Mouse (Mus musculus) adrenal gland, adult 18-20 months (tissue): ENCODE results near the gene Cdk17. TPM values are rescaled to one million over a fixed set of nuclear protein-coding genes. Genes with fewer than 3 reads are reported as not detected.

Source experiments
- DNase-seq, 2 experiments: peaks; one replicate each; pipeline ENCODE4 v3.0.0; 2021 to 2022; ENCODE audit warnings: low spot score in 2 of 2
- total RNA-seq, 2 experiments: library from RNA; stranded (reverse); gene quantifications; 1 replicate in 1 of 2; 2 replicates in 1 of 2; pipeline ENCODE4 v1.2.3; 2021

Gene Cdk17
- total RNA-seq, 2 experiments from 2014 or later, result 24.6 to 29.4 TPM

DNA sequence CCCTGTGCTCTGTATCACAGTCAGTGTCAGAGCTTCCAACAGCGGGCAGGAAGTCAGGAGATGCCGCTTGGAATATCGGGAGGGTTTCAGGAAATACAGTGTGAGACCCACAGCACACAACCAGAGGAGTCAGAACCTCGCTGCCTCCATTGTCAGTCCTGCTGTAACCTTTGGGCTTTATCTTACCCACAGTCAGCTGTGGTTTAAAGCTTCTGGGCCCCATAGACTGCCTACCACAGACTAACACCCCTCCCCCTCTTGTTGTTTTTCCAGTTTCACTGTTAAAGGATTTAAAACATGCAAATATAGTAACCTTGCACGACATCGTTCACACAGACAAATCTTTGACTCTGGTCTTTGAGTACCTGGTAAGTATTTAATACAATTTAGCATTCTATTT lies 65.1 kb downstream of the Cdk17 start:
- DNase-seq, result no peak

DNA sequence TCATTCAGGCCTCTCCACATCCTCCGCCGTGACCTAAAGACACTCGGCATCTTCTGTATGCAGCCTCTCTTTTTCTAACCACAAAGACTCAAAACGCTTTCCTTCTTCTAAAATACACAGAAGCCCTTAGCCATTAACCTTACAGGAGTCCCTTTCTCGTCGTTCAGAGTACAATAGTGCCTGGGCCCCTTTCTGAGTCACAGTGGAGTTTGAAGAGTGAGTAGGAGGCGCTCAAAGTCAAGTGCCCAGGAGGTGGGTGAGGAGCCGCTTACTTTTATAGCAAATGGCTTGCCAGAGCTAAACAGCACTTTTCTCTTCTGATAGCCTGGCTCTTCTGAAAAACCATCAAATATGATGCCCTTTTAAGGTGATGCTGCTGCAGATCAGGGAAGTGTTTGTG lies 67.2 kb downstream of the Cdk17 start:
- DNase-seq, result no peak

GRCm38 (mm10) chr10:93228401-93229007 lies 67.8 kb downstream of the Cdk17 start:
- no peak for DNase-seq

- DNase-seq, result no peak
Observed at GRCm38 (mm10) chr10:93231490-93231889, 70.8 kb downstream of the Cdk17 start.

GRCm38 (mm10) chr10:93231893-93232292 lies 71.2 kb downstream of the Cdk17 start:
- no peak for DNase-seq

DNA sequence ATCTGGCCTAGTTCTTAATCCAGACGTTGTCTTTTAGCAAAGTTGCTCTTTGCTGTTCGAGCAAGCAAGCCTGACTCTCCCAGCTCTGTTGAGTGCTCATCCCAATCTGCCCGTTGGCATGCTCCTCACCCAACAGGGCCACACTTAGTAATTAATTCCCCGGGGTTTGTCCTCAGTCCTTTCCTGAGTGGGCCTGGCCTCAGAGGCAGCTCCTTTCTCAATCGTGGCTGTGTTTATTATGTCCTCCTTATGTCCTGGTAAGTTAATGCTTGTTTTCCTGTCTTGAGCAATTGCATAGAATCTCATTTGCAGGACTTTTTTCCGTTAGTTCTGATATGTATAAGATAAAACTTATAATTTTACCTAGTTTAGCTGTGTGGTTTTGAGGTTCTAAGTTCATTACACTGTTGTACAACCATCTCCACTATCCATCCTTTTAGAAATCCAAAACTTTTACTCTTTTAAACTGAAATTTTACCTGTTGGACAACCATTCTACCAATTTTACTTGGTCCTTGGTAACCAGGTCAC lies 73.1 kb downstream of the Cdk17 start:
- DNase-seq, result no peak

- no peak for DNase-seq
Observed at GRCm38 (mm10) chr10:93234692-93235091, 74.0 kb downstream of the Cdk17 start.

- DNase-seq, result no peak
Observed at GRCm38 (mm10) chr10:93239201-93239806, 78.6 kb downstream of the Cdk17 start.

DNA sequence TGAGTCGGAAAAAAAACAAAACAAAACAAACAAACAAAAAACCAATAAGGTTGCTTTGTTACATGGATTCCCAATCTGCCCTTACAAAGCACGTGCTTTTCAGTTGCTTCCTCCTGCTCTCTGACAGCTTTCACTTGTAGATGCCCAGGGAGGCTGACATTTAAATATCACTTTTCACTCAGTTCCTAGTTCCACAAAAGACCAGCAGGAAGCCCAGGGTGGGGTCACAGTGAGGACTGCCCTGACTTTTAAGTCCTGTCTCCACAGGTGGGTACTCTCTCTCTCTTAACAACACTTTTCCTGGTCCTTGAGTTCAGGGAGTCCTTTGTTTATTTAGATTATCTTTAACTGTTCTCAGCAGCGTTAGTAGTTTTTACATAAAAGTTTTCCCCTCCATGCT lies 81.5 kb downstream of the Cdk17 start:
- no peak for DNase-seq

DNA sequence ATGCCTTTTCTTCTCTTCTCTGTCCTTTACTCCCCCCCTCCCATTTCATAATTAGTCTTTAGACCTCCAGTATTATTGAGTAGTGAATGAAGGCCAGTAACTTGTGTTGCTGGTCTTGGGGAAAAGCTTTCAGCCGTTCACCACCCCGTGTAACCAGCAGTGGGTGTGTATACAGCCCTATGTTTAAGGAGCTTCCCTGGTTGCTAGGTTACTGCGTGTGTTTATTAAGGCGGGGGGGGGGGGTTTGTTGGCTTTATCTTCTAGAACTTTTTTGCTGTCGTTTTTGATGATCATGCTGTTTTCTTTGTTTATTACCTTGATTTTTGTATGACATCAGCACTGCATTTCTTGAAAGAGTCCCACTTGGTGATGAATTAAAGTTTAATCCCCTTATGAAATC lies 82.2 kb downstream of the Cdk17 start:
- no peak for DNase-seq

- DNase-seq, result no peak
Observed at GRCm38 (mm10) chr10:93244209-93244705, 83.6 kb downstream of the Cdk17 start.

GRCm38 (mm10) chr10:93246185-93246920 lies 85.7 kb downstream of the Cdk17 start:
- DNase-seq, result no peak

DNA sequence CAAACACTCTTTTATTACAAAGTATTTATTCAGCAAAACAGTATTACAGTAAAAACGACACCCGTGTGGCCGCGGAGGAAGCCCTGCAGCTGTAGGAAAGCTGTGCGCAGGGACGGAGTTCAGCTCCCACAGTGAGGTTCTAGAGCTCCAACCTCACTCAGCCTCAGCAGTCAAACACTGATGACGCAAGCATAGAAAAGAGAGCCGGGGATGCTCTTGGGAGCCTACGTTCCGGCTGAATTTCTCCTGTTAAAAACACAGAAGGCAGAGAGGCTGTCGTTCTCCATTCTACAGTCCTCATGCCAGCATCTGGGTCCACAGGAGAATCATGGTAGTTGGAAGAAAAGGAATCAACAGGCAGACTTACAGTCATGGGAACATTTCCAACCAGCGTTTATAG lies 86.7 kb downstream of the Cdk17 start:
- no peak for DNase-seq

DNA sequence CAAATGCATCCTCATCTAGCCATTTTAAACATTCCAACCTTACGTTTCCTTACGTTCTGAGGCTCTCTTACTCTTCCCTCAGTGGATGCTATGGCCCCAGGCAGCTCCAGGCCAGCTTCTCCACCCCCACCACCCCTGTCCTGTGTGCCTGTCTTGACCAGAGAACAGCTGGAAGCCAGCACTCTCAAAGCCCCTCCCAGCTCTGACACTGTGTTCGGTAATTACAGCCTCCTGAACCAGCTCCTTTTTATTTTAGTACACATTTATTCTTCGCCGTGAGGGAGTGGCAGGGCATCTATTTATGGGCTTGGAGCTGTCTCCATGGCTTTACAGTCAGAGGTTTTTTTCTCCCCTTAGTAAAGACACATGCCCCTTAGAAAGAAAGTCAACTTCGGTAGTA lies 87.2 kb downstream of the Cdk17 start:
- no peak for DNase-seq

- no peak for DNase-seq
Observed at GRCm38 (mm10) chr10:93248416-93248815, 87.7 kb downstream of the Cdk17 start.

DNA sequence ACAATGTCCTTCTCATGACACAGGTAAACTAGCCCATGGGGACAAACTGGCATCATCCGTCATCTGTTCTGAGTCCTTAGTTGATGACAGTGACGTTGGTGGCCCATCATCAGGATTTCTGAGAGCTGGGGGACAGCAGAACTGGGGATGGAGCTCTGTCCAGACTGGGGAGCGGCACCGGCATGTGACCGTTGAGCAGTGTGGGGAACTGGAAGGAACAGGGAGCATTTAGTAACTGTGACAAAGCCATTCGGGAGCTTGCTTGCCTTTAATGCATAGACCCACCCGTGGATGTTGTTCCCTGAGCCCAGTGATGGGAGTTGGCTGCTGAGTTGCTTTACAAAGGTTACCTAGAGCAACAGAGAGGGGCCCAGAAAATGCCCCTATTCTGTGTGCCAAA lies 89.2 kb downstream of the Cdk17 start:
- no peak for DNase-seq

GRCm38 (mm10) chr10:93250436-93251317 lies 90.0 kb downstream of the Cdk17 start:
- no peak for DNase-seq

DNA sequence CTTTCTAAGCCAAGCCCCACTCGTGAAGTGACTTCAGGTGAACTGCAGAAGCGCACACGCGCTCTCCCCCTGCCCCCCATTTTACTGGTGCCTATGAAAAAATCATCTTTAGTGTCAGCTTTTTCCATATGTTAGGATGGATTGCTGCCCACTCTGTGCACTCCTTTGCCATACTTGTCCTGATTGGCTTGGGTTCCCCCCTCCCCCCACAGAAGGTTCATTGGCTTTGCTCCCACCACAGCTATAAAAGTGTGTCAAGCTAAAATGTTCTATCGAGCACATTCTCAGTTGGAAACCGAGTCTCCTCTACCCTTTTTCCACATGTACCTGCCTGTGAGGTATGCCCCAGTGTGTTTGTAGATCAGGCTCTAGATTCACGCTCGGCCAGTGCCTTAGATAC lies 90.8 kb downstream of the Cdk17 start:
- no peak for DNase-seq

GRCm38 (mm10) chr10:93252661-93253060 lies 92.0 kb downstream of the Cdk17 start:
- no peak for DNase-seq

- no peak for DNase-seq
Observed at GRCm38 (mm10) chr10:93253156-93253555, 92.5 kb downstream of the Cdk17 start.

- DNase-seq, result no peak
Observed at GRCm38 (mm10) chr10:93255294-93255693, 94.6 kb downstream of the Cdk17 start.
